Mouse (Mus musculus) limb, embryonic 11.5 days (tissue): Measurements from ENCODE around the gene Gse1. TPM values are rescaled to one million over a fixed set of nuclear protein-coding genes. Genes with fewer than 3 reads are reported as not detected.

Experiments
- ATAC-seq: fragments of 200-750 bp; cut with Nextera tagmentation; 2 replicates; pipeline ENCODE4 v1.8.0; 2017; ENCODE audit warnings: low read depth; ENCODE audit not compliant: insufficient number of reproducible peaks, low FRiP score, low TSS enrichment
- DNase-seq: peaks from one replicate; pipeline ENCODE4 v3.0.0-alpha.2; 2015; ENCODE audit warnings: low spot score
- H3K27ac ChIP-seq: fragments of 300-500 bp; sonication (generic); replicated peaks from 2 replicates; pipeline ENCODE4 v1.5.1; 2014; ENCODE audit warnings: low read depth, mild to moderate bottlenecking, low read length
- H3K27me3 ChIP-seq: fragments of 300-500 bp; sonication (generic); 2 replicates; pipeline ENCODE4 v1.6.1; 2014; ENCODE audit warnings: mild to moderate bottlenecking, low read length, mixed read lengths; ENCODE audit not compliant: control insufficient read depth, insufficient read depth
- H3K36me3 ChIP-seq: fragments of 300-500 bp; sonication (generic); 2 replicates; pipeline ENCODE4 v1.6.1; 2014; ENCODE audit warnings: mild to moderate bottlenecking, low read length, moderate library complexity, mixed read lengths; ENCODE audit not compliant: control insufficient read depth, insufficient read depth
- H3K4me1 ChIP-seq: fragments of 300-500 bp; sonication (generic); 2 replicates; pipeline ENCODE4 v1.6.1; 2014; ENCODE audit warnings: low read length, mixed read lengths; ENCODE audit not compliant: control insufficient read depth, insufficient read depth
- H3K4me2 ChIP-seq: fragments of 300-500 bp; sonication (generic); 2 replicates; pipeline ENCODE4 v1.6.1; 2014; ENCODE audit warnings: low read depth, mild to moderate bottlenecking, moderate library complexity; ENCODE audit not compliant: severe bottlenecking
- H3K4me3 ChIP-seq: fragments of 300-500 bp; sonication (generic); 2 replicates; pipeline ENCODE4 v1.5.1; 2014; ENCODE audit warnings: low read depth, low read length
- H3K9ac ChIP-seq: fragments of 300-500 bp; sonication (generic); 2 replicates; pipeline ENCODE4 v1.6.1; 2014; ENCODE audit warnings: mild to moderate bottlenecking, low read length
- H3K9me3 ChIP-seq: fragments of 300-500 bp; sonication (generic); 2 replicates; pipeline ENCODE4 v1.6.1; 2016; ENCODE audit warnings: low read length; ENCODE audit not compliant: control insufficient read depth
- WGBS: fragments of 180-500 bp; shearing (Covaris S2); extraction: QIAGEN DNeasy Blood & Tissue Kit; methylation state at CpG from one replicate; pipeline ENCODE4 v1.1.7; 2014; 5-methylcytosine and 5-hydroxymethylcytosine counted together
- polyA plus RNA-seq: library from polyadenylated mRNA; unstranded; fragments of >200 nt; fragmentation: Nextera tagmentation; extraction: Ambion mirVana; gene quantifications from 2 replicates; pipeline ENCODE4 v1.2.1, GENCODE M21; 2014

Gene Gse1
- polyA plus RNA-seq, 1 experiment from 2014 or later, result 6.6 TPM

DNA sequence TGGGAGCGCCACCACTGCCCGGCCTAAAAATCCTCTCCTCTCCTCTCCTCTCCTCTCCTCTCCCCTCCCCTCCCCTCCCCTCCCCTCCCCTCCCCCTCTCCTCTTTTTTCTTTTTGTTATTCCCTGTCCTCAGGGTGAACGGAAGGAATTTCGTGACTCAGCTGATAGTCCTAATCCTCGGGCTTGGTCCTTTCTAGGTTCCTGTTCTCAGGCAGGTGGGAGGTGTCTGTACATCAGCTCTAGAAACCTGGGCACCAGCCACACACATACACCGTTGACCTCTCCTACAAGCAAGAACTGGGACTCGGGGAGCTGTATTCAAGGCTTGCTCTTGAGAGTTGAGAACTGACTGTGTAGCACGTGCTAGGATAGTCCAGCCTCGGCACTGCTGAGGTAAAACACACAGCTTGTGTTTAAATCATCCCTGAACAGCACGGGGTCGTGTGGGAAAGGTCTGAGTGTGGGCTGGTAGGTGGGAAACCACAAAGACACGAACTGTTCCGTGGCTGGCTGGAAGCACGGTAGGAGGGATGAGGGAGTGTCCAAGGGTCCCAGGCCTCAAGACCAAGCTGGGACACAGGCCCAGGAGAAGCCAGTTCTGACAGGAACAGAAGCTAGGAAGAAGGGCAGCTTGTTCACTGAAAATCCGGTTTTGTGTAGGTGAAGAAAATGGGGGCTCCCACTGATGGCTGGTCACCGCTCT, 302.8 kb downstream of the Gse1 start:
- Histone ChIP-seq H3K4me3 (no peak overlapping the region), H3K4me1 (peaks cover 80% of the 10 kb centered on the region), H3K27ac (0 out of 2 replicates have a peak overlapping the region, but pooled peaks have one; percentile 23), H3K4me2 (no peak overlapping the region), H3K27me3 (no peaks in the 10 kb centered on the region), H3K9me3 (no peaks in the 10 kb centered on the region), H3K9ac (no peak overlapping the region), H3K36me3 (no peaks in the 10 kb centered on the region)
- DNase-seq (no peak), ATAC-seq (no peak)
- WGBS, result 53% methylated on average over 16 of the region's 16 CpGs

- no peaks in the 10 kb centered on the region for H3K27me3 ChIP-seq
- H3K4me3 ChIP-seq, result no peak overlapping the region
- no peak overlapping the region for H3K9ac ChIP-seq
- H3K27ac ChIP-seq, result peak overlapping the region; percentile 25; the same call in 1 of the 2 replicates
- H3K4me2 ChIP-seq, result no peak overlapping the region; the same call in 1 of the 2 replicates
- no peaks in the 10 kb centered on the region for H3K9me3 ChIP-seq
- H3K4me1 ChIP-seq, result peaks cover 81% of the 10 kb centered on the region
- 36% methylated on average over 10 of the region's 10 CpGs for WGBS
- DNase-seq (no peak), ATAC-seq (no peak)
- no peaks in the 10 kb centered on the region for H3K36me3 ChIP-seq
Observed at GRCm38 (mm10) chr8:120531775-120532516, 303.7 kb downstream of the Gse1 start.

DNA sequence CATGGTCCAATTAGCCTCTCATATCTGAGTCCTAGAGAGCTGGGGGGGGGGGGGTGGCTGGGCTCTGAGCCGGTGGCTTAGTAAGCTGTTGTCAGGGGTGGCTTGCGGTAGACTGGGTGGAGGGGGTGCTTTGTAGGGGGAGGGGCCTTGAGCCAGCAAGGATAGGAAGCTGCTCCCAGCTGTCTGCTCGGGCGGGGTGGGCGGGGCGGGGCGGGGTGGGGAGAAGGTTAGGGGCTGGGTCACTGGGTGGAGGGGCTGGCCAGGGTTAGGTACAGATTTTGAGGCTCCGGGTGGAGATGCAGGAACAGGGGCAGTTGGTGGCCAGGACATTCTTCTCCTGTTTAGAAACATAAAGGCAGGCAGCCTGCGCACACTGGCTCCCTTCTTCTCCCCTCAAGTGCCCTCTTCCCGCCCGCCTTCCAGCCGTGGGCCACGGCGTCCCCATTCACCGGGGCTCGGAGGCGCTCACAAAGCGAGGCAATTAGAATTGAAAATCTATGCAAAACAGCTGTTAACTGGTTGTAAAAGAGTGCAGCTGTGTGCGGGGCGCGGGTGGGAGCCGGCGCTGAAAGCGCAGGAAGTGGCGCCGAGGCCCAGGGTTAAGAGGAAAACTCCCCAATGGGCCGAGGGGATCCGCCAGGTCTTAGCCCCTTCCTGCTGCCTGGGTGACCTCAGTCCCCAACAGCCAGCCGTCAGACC, 304.4 kb downstream of the Gse1 start:
- no peak overlapping the region for H3K9ac ChIP-seq
- no peaks in the 10 kb centered on the region for H3K36me3 ChIP-seq
- peak overlapping the region; percentile 41 for H3K4me2 ChIP-seq
- DNase-seq (peak; percentile 73), ATAC-seq (no peak)
- H3K9me3 ChIP-seq, result no peaks in the 10 kb centered on the region
- H3K4me3 ChIP-seq, result 0 out of 2 replicates have a peak overlapping the region, but pooled peaks have one; percentile 7
- H3K4me1 ChIP-seq, result peaks cover 76% of the 10 kb centered on the region
- under 1% methylated on average over 29 of the region's 29 CpGs for WGBS
- peak overlapping the region; percentile 63 for H3K27ac ChIP-seq
- H3K27me3 ChIP-seq, result no peaks in the 10 kb centered on the region

DNA sequence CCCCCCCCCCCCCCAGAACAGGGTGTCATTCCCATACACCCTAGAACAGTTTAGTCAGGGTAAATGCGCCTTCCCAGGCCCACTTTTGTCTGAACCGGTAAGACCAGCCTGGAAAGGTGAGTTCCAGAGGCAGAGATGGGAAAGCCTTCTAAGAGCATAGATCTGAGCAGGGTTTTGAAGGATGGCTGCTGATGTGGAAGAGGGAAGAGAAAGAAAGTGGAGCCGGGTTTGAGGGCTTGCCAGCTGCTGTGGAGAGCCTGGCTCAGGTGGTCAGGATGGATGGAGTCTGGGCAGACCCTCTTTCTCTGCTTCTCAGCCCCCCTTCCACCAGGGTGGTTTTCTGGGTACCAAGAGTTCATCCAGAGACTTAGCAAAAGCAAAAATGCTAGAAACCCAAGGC, 305.1 kb downstream of the Gse1 start:
- Histone ChIP-seq H3K4me3 (no peak overlapping the region), H3K4me1 (peaks cover 75% of the 10 kb centered on the region), H3K9ac (no peak overlapping the region), H3K27me3 (no peaks in the 10 kb centered on the region), H3K9me3 (no peaks in the 10 kb centered on the region), H3K27ac (0 out of 2 replicates have a peak overlapping the region, but pooled peaks have one; percentile 45), H3K36me3 (no peaks in the 10 kb centered on the region), H3K4me2 (peak overlapping the region; percentile 41)
- WGBS, result 22% methylated on average over 3 of the region's 3 CpGs
- DNase-seq, result no peak
- no peak for ATAC-seq

GRCm38 (mm10) chr8:120534080-120534479, 305.8 kb downstream of the Gse1 start:
- Histone ChIP-seq H3K9me3 (no peaks in the 10 kb centered on the region), H3K27ac (no peak overlapping the region), H3K4me2 (no peak overlapping the region; the same call in 1 of the 2 replicates), H3K36me3 (no peaks in the 10 kb centered on the region), H3K9ac (no peak overlapping the region), H3K4me3 (no peak overlapping the region), H3K27me3 (no peaks in the 10 kb centered on the region), H3K4me1 (peaks cover 75% of the 10 kb centered on the region)
- no peak for ATAC-seq
- no peak for DNase-seq
- WGBS, result 33% methylated on average over 8 of the region's 8 CpGs

DNA sequence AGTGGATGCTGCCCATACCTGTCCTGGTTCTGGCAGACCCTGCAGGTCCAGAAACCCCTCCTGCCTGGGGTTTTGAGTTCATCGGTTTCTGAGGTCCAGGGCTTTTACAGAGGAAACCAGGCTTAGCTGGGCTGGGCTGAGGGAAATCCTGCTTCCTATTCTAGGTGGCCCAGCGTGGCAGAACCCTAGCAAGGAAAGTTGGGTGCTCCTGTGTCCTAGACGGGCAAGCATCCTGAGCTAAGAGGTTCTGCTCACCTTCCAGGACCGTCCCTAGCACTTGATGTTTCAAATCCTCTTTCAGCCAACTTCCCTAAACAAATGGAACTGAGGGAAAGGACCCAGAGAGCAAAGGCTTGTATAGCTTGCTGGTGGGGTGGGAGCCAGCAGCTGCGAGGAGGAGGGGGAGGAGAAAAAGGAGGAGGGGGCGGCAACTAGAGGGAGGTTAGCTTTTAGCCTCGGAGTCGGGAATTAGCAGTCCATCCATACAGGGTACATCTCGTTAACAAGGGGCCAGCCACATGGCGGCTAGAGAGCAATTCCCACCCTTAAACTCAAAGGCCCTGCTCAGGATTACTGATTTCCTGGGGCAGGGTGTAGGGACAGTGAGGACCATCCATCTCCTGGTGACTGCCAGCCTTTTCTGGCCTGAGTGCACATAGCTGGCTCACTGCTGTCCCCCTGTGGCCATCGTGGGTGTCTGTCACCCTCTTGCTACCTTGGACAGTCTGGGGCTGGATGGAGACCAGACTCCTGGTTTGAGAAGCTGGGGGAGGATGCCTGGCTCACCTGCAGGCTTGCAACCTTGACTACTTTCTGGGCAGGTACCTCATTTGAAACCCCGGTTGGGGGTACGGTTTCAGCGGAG, 306.5 kb downstream of the Gse1 start:
- Histone ChIP-seq H3K4me1 (peaks cover 78% of the 10 kb centered on the region), H3K9ac (no peak overlapping the region), H3K4me3 (no peak overlapping the region), H3K4me2 (peak overlapping the region; percentile 96), H3K9me3 (no peaks in the 10 kb centered on the region), H3K27me3 (no peaks in the 10 kb centered on the region), H3K36me3 (no peaks in the 10 kb centered on the region), H3K27ac (no peak overlapping the region)
- ATAC-seq (peak; percentile 8; the same call in 1 of the 2 replicates), DNase-seq (peak; percentile 90)
- WGBS, result 4% methylated on average over 14 of the region's 14 CpGs

DNA sequence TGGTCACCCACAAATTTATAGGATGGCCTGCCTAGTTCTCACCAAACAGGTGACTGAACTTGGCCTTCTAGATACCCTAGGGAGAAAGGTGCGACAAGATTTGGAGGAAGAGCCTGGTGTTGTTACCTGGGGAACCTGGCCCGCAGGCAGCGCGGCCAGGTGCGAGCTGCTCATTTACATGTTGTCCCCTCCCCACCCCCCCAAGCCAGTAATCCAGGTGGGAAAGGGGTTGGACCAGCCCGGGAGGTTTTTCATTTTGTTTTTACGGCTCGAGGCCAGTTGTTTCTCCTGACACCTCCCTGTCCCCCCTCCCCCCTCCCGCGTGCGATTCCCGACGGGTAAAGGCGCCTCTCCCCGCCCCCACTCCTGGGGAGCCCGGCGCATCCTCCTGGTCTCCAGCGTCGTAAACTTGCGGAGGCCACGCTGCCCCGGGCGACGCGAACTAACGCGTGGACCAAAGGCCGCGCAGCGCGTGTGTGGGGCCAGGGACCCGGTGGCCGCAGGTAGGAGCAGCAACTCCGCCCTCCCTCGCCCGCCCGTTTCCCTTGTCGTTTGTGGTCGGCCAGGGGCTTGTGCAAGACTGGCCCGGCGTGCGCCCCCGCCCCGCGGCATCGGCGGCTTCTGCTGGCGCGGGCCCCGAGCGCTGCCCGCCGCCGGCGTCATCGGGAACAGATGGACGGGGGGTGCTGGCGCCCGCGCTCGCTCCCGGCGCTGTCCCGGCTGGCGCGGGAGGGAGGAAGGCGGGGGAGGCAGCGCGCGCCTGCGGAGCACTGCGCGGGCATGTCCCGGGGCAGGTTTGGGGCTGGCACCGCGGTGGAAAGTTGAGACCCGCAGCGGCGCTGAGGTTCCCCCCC, 307.4 kb downstream of the Gse1 start:
- Histone ChIP-seq H3K36me3 (no peaks in the 10 kb centered on the region), H3K27me3 (no peaks in the 10 kb centered on the region), H3K9me3 (no peaks in the 10 kb centered on the region), H3K4me3 (peak overlapping the region; percentile 54), H3K9ac (peak overlapping the region; percentile 3), H3K27ac (0 out of 2 replicates have a peak overlapping the region, but pooled peaks have one; percentile 44), H3K4me2 (peak overlapping the region; percentile 96), H3K4me1 (peaks cover 86% of the 10 kb centered on the region)
- ATAC-seq (no peak), DNase-seq (peak; percentile 74)
- under 1% methylated on average over 63 of the region's 79 CpGs for WGBS
